Mouse (Mus musculus): ENCODE results near the gene Inpp5e.
A peak's percentile ranks its signal among the peaks of the same experiment; 100 is the strongest.
"Not testable (repeated sequence)": the region's sequence is repeated elsewhere in the genome, so short reads cannot be mapped to it uniquely, and the experiment has no call there.

Gene Inpp5e

GRCm38 (mm10) chr2:26418120-26418519 lies 9.1 kb upstream of the Inpp5e start:
- DNase-seq (ENCODE audit: low spot score in 2 of 2), result no peak

GRCm38 (mm10) chr2:26417066-26417465 lies 8.1 kb upstream of the Inpp5e start:
- no peak for DNase-seq (ENCODE audit: low spot score in 2 of 2)

GRCm38 (mm10) chr2:26410931-26411411 lies 2.0 kb upstream of the Inpp5e start:
- DNase-seq (ENCODE audit: low spot score in 2 of 2), result no peak

- DNase-seq (ENCODE audit: low spot score in 2 of 2), result no peak
Observed at GRCm38 (mm10) chr2:26410091-26410490, 1.1 kb upstream of the Inpp5e start.

- no peak for DNase-seq (ENCODE audit: low spot score in 2 of 2)
Observed at GRCm38 (mm10) chr2:26409362-26409761, 359 bp upstream of the Inpp5e start.

- no peak for DNase-seq (ENCODE audit: low spot score in 2 of 2)
Observed at GRCm38 (mm10) chr2:26403306-26403705, 5.7 kb downstream of the Inpp5e start.

GRCm38 (mm10) chr2:26402265-26402664 lies 6.7 kb downstream of the Inpp5e start:
- DNase-seq (ENCODE audit: low spot score in 2 of 2), result no peak

GRCm38 (mm10) chr2:26401023-26401422 lies 8.0 kb downstream of the Inpp5e start:
- no peak for DNase-seq (ENCODE audit: low spot score in 2 of 2)

GRCm38 (mm10) chr2:26400296-26400695 lies 8.7 kb downstream of the Inpp5e start:
- no peak for DNase-seq (ENCODE audit: low spot score in 2 of 2)

- no peak for DNase-seq (ENCODE audit: low spot score in 2 of 2)
Observed at GRCm38 (mm10) chr2:26399647-26400046, 9.4 kb downstream of the Inpp5e start.

GRCm38 (mm10) chr2:26398978-26399377 lies 10.0 kb downstream of the Inpp5e start:
- DNase-seq (ENCODE audit: low spot score in 2 of 2), result no peak

GRCm38 (mm10) chr2:26391617-26392016 lies 17.4 kb downstream of the Inpp5e start:
- DNase-seq (ENCODE audit: low spot score in 2 of 2), result no peak

- DNase-seq (ENCODE audit: low spot score in 2 of 2), result no peak
Observed at GRCm38 (mm10) chr2:26390954-26391353, 18.0 kb downstream of the Inpp5e start.

- peak; percentile 74 to 80 for DNase-seq (ENCODE audit: low spot score in 2 of 2)
Observed at GRCm38 (mm10) chr2:26389154-26389690, 19.8 kb downstream of the Inpp5e start, which contains the start of the genes Entr1 and Pmpca. Gene Entr1 (minus strand): TSS chr2:26389316. Gene Pmpca (plus strand): TSS chr2:26389339.

GRCm38 (mm10) chr2:26388682-26389153 lies 20.3 kb downstream of the Inpp5e start:
- no peak for DNase-seq (ENCODE audit: low spot score in 2 of 2)

- DNase-seq (ENCODE audit: low spot score in 2 of 2), result peak in 1 of 2 experiments; percentile 23
Observed at GRCm38 (mm10) chr2:26387713-26388112, 21.3 kb downstream of the Inpp5e start.

GRCm38 (mm10) chr2:26380871-26381270 lies 28.1 kb downstream of the Inpp5e start:
- not testable (repeated sequence) for DNase-seq (ENCODE audit: low spot score in 2 of 2)

GRCm38 (mm10) chr2:26380131-26380771 lies 28.8 kb downstream of the Inpp5e start, which contains the start of gene Snapc4:
Gene Snapc4 (minus strand): TSS chr2:26380653.
- peak; percentile 75 to 80 for DNase-seq (ENCODE audit: low spot score in 2 of 2)

GRCm38 (mm10) chr2:26372396-26372795 lies 36.6 kb downstream of the Inpp5e start:
- no peak for DNase-seq (ENCODE audit: low spot score in 2 of 2)

GRCm38 (mm10) chr2:26368572-26368971 lies 40.4 kb downstream of the Inpp5e start:
- DNase-seq (ENCODE audit: low spot score in 2 of 2), result no peak

- DNase-seq (ENCODE audit: low spot score in 2 of 2), result no peak
Observed at GRCm38 (mm10) chr2:26367911-26368310, 41.1 kb downstream of the Inpp5e start.

GRCm38 (mm10) chr2:26364738-26365465 lies 44.1 kb downstream of the Inpp5e start:
- no peak for DNase-seq (ENCODE audit: low spot score in 2 of 2)

All from natural killer cell, adult 2 months (primary cell).